Mouse (Mus musculus) central nervous system, embryonic 18 days (tissue): ENCODE data around the gene Madcam1. TPM values are rescaled to one million over a fixed set of nuclear protein-coding genes. Genes with fewer than 3 reads are reported as not detected.

Experiments
- polyA plus RNA-seq: library from polyadenylated mRNA; depleted of rRNA; stranded (reverse); fragments of >200 nt; gene quantifications from 2 replicates; pipeline ENCODE4 v1.2.3, GENCODE M21; 2012; rRNA removed

The Madcam1 gene
- 0.33 and 0.56 TPM in 2 replicates for polyA plus RNA-seq

DNA sequence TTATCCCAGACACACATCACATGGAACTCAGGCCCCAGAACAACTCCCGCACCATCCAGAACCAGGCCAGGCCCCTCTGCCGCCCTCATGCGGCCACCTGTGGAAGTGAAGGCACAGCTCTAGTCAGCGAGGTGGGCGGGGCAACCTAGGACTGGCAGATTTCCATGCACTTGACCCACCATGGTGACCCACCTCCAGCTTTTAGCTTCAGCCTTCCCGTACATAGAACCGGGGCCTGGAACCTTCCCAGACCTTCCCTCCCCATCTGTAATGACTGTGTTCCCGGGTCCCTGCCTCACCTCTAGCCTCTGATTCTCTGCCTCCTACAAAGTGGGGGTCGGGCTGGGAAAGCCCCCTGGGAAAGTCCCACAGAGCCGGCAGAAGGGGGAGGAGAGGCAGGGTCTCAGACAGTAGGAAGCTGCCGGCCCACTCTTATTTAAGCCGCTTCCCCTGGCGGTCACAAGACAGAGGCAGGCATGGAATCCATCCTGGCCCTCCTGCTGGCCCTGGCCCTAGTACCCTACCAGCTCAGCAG, at the start of gene Madcam1:
Madcam1 (plus strand) TSS at position 429 of the 535 bp plus-strand sequence.

DNA sequence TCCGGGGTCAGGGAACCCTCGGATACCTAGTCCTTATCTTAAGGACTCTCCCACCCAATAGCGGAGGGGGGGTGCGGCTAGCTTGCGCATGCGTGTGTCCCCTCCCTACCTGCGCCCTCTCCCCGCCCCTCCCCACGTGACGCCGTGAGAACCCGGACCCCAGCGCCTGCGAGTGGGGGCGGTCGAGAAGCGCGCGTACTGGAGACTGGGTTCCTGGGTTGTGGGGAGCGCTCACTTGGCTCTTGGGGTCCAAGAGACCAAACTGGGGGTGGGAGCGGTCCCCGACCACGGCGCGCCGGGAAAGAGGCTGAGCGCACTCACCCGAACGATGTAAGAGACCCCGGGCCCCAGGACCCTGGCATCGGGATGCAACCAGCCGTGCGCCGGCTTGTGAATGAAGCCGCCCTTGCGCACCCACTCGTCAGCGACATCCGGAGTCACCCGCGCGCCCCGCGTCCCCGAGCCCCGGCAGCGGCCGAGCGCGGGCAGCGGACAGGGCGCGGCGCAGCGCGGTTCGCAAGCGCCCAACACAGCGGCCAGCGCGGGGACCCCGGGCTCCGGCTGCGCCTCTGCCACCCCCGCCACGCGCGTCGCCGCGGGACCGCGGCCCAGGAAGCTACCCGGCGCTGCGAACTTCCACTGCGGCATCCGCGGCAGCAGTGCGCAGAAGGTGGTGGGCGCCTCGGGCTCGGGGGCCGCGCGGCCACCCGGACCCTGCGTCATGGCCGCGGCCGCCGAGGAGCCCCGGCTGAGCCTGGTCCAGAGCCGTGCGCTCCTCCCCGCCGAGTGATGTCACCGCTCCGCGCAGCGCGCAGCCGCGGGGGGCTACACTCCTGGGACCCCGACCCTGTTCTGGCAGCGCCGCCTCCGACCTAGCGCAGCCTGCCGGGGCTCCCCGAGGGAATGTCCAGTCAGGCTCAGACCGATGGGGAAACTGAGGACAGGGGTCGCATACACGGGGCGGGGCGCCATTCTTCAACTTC, 26.9 kb upstream of the Madcam1 start, which contains the start of gene Shc2:
Shc2 (minus strand) TSS at position 791 of the 983 bp plus-strand sequence.

DNA sequence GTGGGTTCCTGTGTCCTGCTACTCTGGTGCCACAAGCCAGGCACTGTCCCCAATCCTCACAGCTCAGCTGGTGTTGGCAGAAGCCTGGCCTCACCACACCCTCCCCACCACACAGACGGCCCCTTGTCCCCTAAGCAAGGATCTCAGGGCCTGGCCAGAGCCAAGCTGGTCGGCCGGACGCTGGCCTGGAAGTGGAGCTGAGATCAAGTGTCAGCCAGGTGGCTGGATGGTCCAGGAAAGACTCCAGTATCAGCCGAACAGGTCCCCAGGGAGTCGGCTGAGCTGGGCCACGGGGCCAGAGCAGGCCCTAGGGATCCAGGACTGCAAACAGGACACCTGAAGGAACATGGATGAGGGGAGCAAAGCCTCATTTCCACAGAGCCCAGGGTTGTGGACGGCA, 18.6 kb upstream of the Madcam1 start, which contains the start of gene Odf3l2:
Odf3l2 (minus strand) TSS at position 28 of the 400 bp plus-strand sequence.

DNA sequence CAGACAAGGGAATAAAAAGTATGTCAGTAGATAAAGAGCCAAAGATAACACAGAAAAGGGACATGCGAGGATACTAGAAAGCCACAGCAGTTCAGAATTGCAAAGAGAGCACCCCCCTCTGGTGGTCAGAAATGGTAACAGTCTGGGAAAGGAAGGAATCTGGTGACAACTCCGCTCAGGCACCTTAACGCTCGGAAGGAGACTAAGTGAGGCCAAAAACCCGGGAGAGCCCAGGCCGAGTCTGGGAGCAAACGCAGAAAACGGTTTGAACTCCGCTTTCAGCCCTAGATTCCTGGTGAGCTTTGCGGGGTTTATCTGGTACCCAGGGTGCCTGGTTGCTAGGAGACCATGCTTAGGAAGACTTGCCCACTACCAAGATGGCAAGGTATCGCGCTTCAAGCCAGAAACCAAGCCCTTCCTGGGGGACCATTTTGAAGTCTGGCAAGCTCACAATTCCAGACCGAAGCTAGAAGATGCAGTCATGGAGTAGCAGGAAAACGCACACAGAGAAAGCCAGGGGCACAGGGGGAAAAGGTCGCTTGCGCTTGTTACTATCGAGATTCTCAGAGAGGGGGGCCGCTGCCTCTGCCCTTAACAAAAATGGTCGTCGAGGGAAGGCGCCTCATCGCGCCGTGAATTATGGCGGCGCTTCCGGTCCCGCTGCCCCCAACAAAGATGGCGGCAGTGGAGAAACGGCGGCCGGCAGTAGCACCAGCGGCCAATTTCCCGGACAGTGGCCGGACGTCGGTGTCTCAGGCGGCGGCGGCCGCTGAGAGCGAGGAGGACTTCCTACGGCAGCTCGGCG, 4.6 kb downstream of the Madcam1 start, which contains the start of gene Tpgs1:
Tpgs1 (plus strand) TSS at position 599 of the 805 bp plus-strand sequence.

DNA sequence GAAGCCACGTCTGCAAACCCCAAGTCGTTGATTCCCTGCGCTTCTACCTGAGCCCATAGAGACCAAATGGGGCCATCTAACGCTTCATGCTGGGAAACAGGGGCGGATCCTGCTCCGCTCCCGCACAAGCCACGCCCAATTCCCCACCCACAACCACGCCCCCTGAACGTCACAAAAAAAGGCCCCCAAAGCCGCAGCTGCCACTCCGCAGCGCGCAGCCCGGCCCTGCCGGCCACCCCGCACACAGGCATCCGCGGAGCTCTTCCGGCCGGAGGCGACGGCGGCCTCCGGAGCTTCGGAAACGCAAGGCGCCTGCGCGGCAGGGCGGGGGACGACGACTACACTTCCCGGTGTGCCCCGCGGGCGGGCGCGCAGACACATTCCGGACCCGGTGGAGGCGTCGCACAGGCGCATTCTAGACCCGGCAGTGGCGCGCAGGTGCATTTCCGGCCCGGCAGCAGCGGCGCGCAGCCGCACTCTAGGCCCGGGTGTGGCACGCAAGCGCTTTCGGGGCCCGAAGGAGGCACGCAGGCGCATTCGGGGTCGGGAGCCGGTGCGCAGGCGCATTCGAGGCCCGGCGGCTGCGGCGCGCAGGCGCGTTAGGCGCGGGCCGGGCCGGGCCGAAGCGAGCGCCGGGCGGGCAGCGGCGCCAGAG, 17.4 kb downstream of the Madcam1 start, which contains the start of gene Cdc34:
Cdc34 (plus strand) TSS at position 605 of the 655 bp plus-strand sequence.

DNA sequence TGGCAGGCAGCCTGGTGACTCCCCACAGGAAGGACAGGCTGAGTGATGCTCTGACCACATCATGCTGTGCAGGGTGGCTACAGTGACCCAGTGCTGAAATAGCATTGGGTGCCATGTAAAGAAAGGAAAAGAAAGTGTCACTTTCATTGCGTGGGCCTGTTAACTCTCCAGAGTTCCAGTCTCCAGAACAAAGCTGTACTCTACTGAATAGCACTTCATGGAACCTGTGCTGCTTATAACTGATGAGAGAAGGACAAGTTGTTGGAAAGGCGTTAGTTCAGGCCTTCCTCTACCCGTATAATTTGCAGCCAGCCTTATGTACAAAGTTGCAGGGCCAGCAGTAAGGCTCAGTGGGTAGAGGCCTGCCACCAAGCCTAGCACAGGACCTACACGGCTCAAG, 24.4 kb downstream of the Madcam1 start, which contains the start of gene Gzmm:
Gzmm (plus strand) TSS at position 301 of the 400 bp plus-strand sequence.

DNA sequence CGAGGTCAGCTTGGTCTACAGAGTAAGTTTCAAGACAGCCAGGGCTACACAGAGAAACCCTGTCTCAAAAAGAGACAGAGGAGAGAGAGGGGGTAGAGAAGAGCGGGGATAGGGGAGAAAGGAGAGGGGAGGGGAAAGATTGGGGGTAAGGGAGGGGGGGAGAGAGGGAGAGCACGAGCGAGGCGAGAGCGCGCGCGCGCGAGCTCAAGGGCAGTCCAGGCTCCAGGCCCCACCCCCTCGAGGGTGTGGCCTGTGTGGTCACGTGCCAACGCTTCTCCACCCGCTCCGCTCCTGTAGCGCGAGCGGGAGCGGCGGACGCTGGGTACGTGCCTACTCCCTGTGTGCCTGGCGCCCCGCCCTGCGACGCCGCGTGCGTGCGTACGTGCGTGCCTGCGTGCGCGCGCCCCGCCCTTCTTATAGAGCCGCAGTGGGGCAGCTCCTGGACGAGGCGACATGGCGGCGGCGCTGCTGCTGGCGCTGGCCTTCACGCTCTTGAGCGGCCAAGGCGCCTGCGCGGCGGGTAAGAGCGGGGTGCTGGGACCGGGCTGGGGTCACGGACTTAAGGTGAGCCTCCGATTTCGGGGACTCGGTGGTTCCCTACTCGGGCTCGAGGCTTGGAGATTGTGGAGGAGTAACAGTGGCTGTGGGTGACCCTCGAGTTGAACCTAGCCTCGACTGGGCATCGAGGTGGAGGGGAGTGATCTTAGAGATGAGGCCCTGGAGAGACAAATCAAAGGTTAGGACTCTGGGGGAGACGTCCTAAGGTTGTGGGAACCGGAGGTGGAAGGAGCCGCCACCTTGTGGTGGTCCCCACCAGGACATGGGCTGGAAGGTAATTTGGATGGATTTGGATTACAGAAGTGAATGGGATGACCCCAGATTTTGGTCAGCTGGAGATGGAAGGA, 40.0 kb downstream of the Madcam1 start, which contains the start of gene Bsg:
Bsg (plus strand) TSS at position 427 of the 905 bp plus-strand sequence.

DNA sequence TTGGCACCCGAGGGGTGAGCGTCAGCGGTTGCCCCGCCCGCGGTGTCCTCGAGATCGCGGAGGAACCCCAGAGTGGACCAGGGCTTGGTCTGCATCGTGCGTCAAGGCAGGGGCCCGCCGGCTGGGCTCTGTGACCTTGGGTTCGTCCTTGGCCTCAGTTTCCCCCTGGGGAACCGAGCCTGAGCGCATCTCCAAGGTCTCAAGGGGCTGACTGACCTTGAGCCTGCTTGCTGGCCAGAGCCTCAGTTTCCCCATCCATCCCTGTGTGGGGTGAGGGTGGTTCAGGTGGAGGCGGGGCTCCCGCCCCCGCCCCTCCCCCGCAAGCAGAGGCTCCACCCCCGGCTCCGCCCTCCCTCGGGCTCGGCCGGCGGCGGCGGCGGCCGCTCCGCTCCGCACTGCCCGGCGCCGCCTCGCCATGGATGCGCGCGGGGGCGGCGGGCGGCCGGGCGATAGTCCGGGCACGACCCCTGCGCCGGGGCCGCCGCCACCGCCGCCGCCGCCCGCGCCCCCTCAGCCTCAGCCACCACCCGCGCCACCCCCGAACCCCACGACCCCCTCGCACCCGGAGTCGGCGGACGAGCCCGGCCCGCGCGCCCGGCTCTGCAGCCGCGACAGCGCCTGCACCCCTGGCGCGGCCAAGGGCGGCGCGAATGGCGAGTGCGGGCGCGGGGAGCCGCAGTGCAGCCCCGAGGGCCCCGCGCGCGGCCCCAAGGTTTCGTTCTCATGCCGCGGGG, 52.1 kb downstream of the Madcam1 start, which contains the start of gene Hcn2:
Hcn2 (plus strand) TSS at position 381 of the 734 bp plus-strand sequence.

Other genes with a start within 250 kb of the Madcam1 start
- not detected in 2 replicates for gene Vmn2r83, start 195.8 kb upstream of the Madcam1 start, polyA plus RNA-seq
- gene Plpp2, start 130.8 kb upstream of the Madcam1 start, polyA plus RNA-seq = 10.9 and 12.4 TPM in 2 replicates
- 106 and 121 TPM in 2 replicates for gene Mier2, start 109.4 kb upstream of the Madcam1 start, polyA plus RNA-seq
- gene Theg, start 77.2 kb upstream of the Madcam1 start, polyA plus RNA-seq = 0.09 TPM in 1 of 2 replicates, not detected in the other
- gene C2cd4c, start 50.5 kb upstream of the Madcam1 start, polyA plus RNA-seq = 16.1 and 17.1 TPM in 2 replicates
- 63.2 and 63.8 TPM in 2 replicates for gene Shc2, start 26.6 kb upstream of the Madcam1 start, polyA plus RNA-seq
- 0.11 and 0.18 TPM in 2 replicates for gene Odf3l2, start 18.8 kb upstream of the Madcam1 start, polyA plus RNA-seq
- gene Tpgs1, start 4.8 kb downstream of the Madcam1 start, polyA plus RNA-seq = 64.1 and 65.6 TPM in 2 replicates
- gene Cdc34, start 17.6 kb downstream of the Madcam1 start, polyA plus RNA-seq = 85.1 and 93.1 TPM in 2 replicates
- gene Gzmm, start 24.5 kb downstream of the Madcam1 start, polyA plus RNA-seq = 2.0 and 2.2 TPM in 2 replicates
- 919 and 923 TPM in 2 replicates for gene Bsg, start 39.9 kb downstream of the Madcam1 start, polyA plus RNA-seq
- gene Hcn2, start 52.1 kb downstream of the Madcam1 start, polyA plus RNA-seq = 22.0 and 26.6 TPM in 2 replicates
- gene Polrmt, start 82.0 kb downstream of the Madcam1 start, polyA plus RNA-seq = 53.8 and 57.3 TPM in 2 replicates
- gene Fgf22, start 90.5 kb downstream of the Madcam1 start, polyA plus RNA-seq = 1.0 and 1.1 TPM in 2 replicates
- 118 and 136 TPM in 2 replicates for gene Rnf126, start 102.4 kb downstream of the Madcam1 start, polyA plus RNA-seq
- gene Fstl3, start 112.7 kb downstream of the Madcam1 start, polyA plus RNA-seq = 3.5 and 4.5 TPM in 2 replicates
- gene Prss57, start 126.4 kb downstream of the Madcam1 start, polyA plus RNA-seq = 0.26 and 0.39 TPM in 2 replicates
- gene Palm, start 129.0 kb downstream of the Madcam1 start, polyA plus RNA-seq = 177 and 219 TPM in 2 replicates
- 0.54 and 0.57 TPM in 2 replicates for gene Misp, start 156.4 kb downstream of the Madcam1 start, polyA plus RNA-seq
- 82.1 and 86.6 TPM in 2 replicates for gene Ptbp1, start 189.9 kb downstream of the Madcam1 start, polyA plus RNA-seq
- gene Prtn3, start 209.9 kb downstream of the Madcam1 start, polyA plus RNA-seq = 15.8 and 16.7 TPM in 2 replicates
- gene Plppr3, start 210.1 kb downstream of the Madcam1 start, polyA plus RNA-seq = 680 and 811 TPM in 2 replicates
- not detected in 2 replicates for gene Elane, start 221.7 kb downstream of the Madcam1 start, polyA plus RNA-seq
- 0.34 and 0.37 TPM in 2 replicates for gene Cfd, start 226.3 kb downstream of the Madcam1 start, polyA plus RNA-seq
- gene Med16, start 244.4 kb downstream of the Madcam1 start, polyA plus RNA-seq = 53.6 and 60.9 TPM in 2 replicates
- not detected in 2 replicates for gene Gm26602, start 246.3 kb downstream of the Madcam1 start, polyA plus RNA-seq